Mouse (Mus musculus) limb, embryonic 12.5 days (tissue): ENCODE measurements around the gene Lmna. TPM values are rescaled to one million over a fixed set of nuclear protein-coding genes. Genes with fewer than 3 reads are reported as not detected.

ENCODE experiments used
- ATAC-seq: fragments of 200-750 bp; cut with Nextera tagmentation; 2 replicates; pipeline ENCODE4 v1.8.0; 2017; ENCODE audit warnings: low read depth, moderate TSS enrichment; ENCODE audit not compliant: insufficient number of reproducible peaks, insufficient read depth, low FRiP score, low TSS enrichment
- H3K27ac ChIP-seq: fragments of 300-500 bp; sonication (generic); 2 replicates; pipeline ENCODE4 v1.5.1; 2016; ENCODE audit warnings: mild to moderate bottlenecking, moderate library complexity
- H3K27me3 ChIP-seq: fragments of 300-500 bp; sonication (generic); 2 replicates; pipeline ENCODE4 v1.6.1; 2016; ENCODE audit warnings: mild to moderate bottlenecking, moderate library complexity
- H3K36me3 ChIP-seq: fragments of 300-500 bp; sonication (generic); 2 replicates; pipeline ENCODE4 v1.6.1; 2016; ENCODE audit warnings: mild to moderate bottlenecking, moderate library complexity
- H3K4me1 ChIP-seq: fragments of 300-500 bp; sonication (generic); replicated peaks from 2 replicates; pipeline ENCODE4 v1.6.1; 2016
- H3K4me2 ChIP-seq: fragments of 300-500 bp; sonication (generic); 2 replicates; pipeline ENCODE4 v1.6.1; 2016; ENCODE audit warnings: mild to moderate bottlenecking, moderate library complexity
- H3K4me3 ChIP-seq: fragments of 300-500 bp; sonication (generic); replicated peaks from 2 replicates; pipeline ENCODE4 v1.5.1; 2016; ENCODE audit warnings: mild to moderate bottlenecking
- H3K9ac ChIP-seq: fragments of 300-500 bp; sonication (generic); replicated peaks from 2 replicates; pipeline ENCODE4 v1.6.1; 2016; ENCODE audit warnings: mild to moderate bottlenecking, moderate library complexity
- H3K9me3 ChIP-seq: fragments of 300-500 bp; sonication (generic); 2 replicates; pipeline ENCODE4 v1.6.1; 2016; ENCODE audit warnings: mild to moderate bottlenecking, moderate library complexity
- WGBS: fragments of 180-500 bp; shearing (Covaris S2); methylation state at CpG from one replicate; pipeline ENCODE4 v1.1.7; 2016; 5-methylcytosine and 5-hydroxymethylcytosine counted together
- polyA plus RNA-seq: library from polyadenylated mRNA; unstranded; fragments of >200 nt; fragmentation: Nextera tagmentation; extraction: Ambion mirVana; gene quantifications from 2 replicates; pipeline ENCODE4 v1.2.1, GENCODE M21; 2016

Lmna gene
- polyA plus RNA-seq, 1 experiment from 2014 or later: 51.8 TPM

DNA sequence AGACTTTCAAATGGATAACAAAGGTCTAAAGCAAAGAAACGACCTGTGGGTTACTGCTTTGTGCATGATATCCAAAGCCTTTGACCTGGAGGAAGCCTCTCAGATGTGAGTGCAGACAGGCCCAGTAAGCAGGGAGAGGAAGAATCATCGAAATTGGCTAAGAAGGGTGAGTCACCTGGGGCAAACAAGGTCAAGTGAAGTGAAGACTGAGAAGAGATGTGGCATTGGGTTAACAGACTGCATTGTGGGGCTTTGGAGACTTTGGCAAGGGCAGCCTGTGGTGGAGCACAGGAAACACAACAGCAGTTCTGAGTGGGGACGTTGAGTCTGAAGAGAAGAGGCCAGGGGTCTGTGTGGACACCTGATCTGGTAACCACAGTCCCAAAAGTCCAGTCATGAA is 45.3 kb downstream of the Lmna start:
- ATAC-seq: no peak
- Histone ChIP-seq H3K4me1 (peaks cover 11% of the 10 kb centered on the region), H3K27ac (no peak overlapping the region), H3K4me2 (no peak overlapping the region), H3K9ac (no peak overlapping the region), H3K27me3 (peaks cover 30% of the 10 kb centered on the region), H3K4me3 (no peak overlapping the region), H3K9me3 (no peaks in the 10 kb centered on the region), H3K36me3 (no peaks in the 10 kb centered on the region)
- 54% methylated on average over 3 of the region's 3 CpGs for WGBS

DNA sequence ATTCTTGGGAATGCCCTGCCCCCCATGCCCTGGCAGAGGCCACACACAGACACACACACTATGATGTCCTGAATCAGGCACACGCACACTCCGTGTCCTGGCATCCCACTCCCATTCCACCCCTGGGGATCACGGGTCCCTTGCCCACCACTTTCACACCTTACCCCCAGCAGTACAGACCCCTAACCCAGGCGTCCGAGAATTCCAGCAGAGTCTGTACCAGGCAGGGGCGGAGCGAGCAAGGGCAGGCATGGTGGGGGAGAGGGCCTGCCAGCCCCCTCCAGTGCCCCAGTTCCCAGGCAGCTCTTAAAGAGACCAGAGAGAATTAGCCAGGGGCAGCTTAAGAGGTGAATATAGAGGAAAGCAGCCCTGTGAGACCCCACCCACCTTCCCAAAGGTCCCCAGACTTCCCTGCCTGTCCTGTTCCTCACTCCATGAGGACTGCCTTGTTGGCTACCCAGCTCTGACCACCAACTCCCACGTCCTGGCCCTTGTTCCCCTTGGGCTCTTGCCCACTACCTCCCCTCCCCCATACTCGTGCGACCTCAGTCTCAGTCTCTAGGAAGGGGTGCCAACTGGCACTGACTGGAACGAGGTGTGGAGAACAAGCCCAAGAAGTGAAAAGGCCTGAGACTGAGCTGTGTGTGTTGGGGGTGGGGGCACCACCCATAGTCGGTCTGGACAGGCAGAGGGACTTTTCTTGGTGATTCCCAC is 48.6 kb downstream of the Lmna start, which contains the start of gene Sema4a:
Sema4a (minus strand) TSS at position 200 of the 714 bp plus-strand sequence.
- Histone ChIP-seq H3K27ac (no peak within 1 kb of the TSS), H3K4me3 (no peak within 1 kb of the TSS), H3K36me3 (no peaks in the 10 kb centered on the region), H3K9ac (peak within 1 kb of the TSS; percentile 34), H3K4me1 (peaks cover 22% of the 10 kb centered on the region), H3K9me3 (no peaks in the 10 kb centered on the region), H3K4me2 (peak within 1 kb of the TSS; percentile 13; the same call in 1 of the 2 replicates), H3K27me3 (peaks cover 44% of the 10 kb centered on the region)
- 36% methylated on average over 12 of the region's 12 CpGs for WGBS
- ATAC-seq: no peak

DNA sequence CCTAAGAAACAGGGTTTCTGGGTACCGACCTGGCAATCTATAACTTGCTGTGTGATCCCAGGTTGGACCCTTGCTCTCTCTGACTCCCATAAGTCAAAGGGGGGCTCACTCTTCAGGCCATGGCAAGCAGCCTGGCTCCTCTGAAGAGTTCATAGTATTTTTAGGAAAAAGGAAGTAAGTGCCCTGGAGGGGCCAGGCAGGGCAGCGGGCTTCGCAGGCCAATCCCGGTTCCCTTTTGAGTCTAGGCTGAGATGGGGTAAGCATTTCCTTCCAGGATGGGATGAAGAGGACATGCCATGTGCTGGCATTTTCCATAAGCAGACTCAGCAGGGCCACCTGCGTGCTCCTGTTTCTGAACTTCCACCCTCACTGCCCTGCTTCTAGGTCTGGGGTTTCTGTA is 49.7 kb downstream of the Lmna start:
- WGBS: 80% methylated on average over 5 of the region's 5 CpGs
- peaks cover 28% of the 10 kb centered on the region for H3K4me1 ChIP-seq

DNA sequence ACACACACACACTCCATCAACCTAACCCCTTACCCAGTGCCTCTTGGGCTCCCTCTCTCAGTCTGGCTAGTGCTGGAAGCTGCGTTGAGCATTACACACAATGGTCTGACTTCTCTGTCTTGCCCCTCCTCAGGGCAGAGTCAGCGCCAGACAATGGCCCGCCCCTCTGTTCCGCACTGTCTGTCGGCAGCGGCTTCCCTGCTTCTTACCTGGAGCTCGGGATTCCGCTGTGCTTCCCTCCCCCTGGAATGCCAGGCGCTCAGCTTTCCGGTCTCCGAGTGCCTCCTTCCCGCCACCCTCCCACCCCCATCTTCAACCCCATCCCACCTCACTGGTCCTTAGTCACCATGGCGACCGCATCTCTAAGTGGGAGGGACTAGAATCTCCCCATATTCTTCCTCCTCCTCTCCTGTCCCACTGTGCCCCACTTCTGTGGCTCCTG is 51.0 kb downstream of the Lmna start:
- H3K27me3 ChIP-seq: peaks cover 46% of the 10 kb centered on the region
- peak overlapping the region; percentile 58 for H3K4me2 ChIP-seq
- no peaks in the 10 kb centered on the region for H3K36me3 ChIP-seq
- no peak overlapping the region for H3K27ac ChIP-seq
- WGBS: 3% methylated on average over 14 of the region's 14 CpGs
- ATAC-seq: peak; percentile 43; the same call in 1 of the 2 replicates
- H3K4me1 ChIP-seq: peaks cover 30% of the 10 kb centered on the region
- H3K9me3 ChIP-seq: no peaks in the 10 kb centered on the region
- H3K4me3 ChIP-seq: peak overlapping the region; percentile 36
- peak overlapping the region; percentile 40 for H3K9ac ChIP-seq

More for the DNA sequence above, 49.7 kb downstream of the Lmna start:
- Histone ChIP-seq H3K4me3 (no peak overlapping the region), H3K4me2 (no peak overlapping the region), H3K36me3 (no peaks in the 10 kb centered on the region), H3K27ac (no peak overlapping the region), H3K27me3 (peaks cover 45% of the 10 kb centered on the region), H3K9ac (no peak overlapping the region), H3K9me3 (no peaks in the 10 kb centered on the region)
- no peak for ATAC-seq

DNA sequence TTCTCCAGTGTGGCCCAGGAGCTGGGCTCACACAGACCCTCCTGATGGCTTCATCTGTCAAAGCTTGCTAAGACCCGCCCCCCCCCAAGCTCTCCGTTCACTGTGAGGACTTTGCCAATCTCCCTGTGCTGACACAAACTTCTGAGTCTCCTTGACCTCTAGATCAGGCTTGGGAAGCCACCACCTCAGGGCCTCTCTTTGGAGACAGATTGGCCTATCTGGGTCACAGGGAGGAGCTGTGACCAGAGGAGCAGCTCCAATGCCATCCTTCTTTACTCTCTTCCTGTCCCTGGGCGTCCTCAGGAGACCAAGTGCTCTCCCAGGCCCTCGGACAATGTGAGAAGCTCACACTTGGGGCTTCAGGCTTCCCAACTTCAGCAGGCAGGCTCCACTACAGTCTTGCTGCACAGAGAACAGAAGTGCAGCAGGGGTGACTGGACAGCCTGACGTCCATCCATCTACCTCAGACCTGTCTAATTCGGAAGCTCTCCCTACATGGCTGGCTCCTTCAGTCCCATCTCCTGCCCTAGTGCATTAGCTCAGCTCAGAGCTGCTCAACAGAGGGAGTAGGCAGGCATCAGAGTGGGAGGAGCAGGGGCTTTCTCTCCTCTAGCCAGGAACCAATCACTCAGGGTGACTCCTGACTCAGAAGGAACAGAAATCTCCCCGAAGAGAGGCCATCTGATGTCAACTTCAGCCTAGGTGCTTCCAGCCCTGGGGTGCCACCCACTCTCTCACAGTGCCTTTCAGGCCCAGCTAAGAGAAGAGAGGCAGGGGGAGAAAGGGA is 52.8 kb downstream of the Lmna start:
- Histone ChIP-seq H3K9ac (no peak overlapping the region), H3K27me3 (peaks cover 52% of the 10 kb centered on the region), H3K36me3 (no peaks in the 10 kb centered on the region), H3K4me1 (peaks cover 30% of the 10 kb centered on the region), H3K4me2 (no peak overlapping the region), H3K4me3 (no peak overlapping the region), H3K27ac (no peak overlapping the region), H3K9me3 (no peaks in the 10 kb centered on the region)
- ATAC-seq: no peak
- 67% methylated on average over 7 of the region's 7 CpGs for WGBS

DNA sequence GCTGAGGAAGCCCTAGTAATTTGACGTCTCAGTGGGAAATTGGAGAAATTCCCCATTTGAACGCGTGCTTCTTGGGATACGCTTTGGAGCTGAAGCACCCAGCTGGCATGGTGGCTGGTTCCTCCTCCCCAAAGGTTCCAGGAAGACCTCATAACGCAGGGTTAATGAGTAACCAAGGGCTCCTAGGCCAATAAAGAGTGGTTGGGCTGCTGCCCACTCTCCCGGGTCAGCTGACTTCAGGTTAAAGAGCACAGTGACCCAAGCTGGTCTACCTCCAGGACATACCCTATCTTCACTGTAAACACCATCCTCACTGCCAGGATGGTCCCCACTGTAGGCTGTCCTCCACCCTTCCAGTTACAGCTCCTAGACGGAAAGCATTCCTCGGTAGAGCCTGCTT is 53.4 kb downstream of the Lmna start:
- Histone ChIP-seq H3K27ac (no peak overlapping the region), H3K9me3 (no peaks in the 10 kb centered on the region), H3K4me1 (peaks cover 28% of the 10 kb centered on the region), H3K9ac (no peak overlapping the region), H3K4me2 (no peak overlapping the region), H3K4me3 (no peak overlapping the region), H3K36me3 (no peaks in the 10 kb centered on the region), H3K27me3 (peaks cover 48% of the 10 kb centered on the region)
- WGBS: 85% methylated on average over 8 of the region's 8 CpGs
- no peak for ATAC-seq

DNA sequence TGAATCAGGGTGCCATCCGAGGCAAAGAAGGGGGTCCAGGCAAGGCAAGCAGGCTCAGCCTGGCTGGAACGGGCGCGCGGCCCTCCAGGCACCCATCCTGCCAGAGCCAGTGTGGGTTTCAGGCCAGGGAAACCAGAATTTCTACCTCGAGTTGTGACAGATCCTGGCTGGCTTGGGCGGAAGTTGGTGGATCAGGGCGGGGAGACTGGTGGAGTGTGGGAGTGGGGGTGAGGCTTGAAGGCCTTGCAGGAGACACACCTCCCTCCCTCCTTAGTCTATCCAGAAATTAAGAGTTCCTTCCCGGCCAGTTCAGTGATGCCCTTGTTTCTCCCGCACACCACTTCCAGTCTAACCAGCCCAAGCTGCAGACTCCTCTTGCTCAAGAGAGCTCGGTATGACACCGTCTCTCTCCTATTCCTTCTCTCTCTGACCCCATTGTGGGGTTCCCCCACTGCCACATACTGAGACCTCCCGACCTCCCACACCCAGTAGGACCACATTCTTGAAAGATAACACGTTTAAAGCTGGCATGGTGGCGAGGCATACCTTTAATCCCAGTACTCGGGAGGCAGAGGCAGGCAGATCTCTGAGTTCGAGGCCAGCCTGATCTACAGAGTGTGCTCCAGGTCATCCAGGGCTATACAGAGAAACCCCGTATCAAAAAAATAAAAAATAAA is 54.0 kb downstream of the Lmna start:
- Histone ChIP-seq H3K27ac (no peak overlapping the region), H3K4me1 (peaks cover 22% of the 10 kb centered on the region), H3K9me3 (no peaks in the 10 kb centered on the region), H3K4me3 (no peak overlapping the region), H3K27me3 (peaks cover 42% of the 10 kb centered on the region), H3K4me2 (no peak overlapping the region), H3K9ac (peak overlapping the region; percentile 40), H3K36me3 (no peaks in the 10 kb centered on the region)
- 74% methylated on average over 18 of the region's 18 CpGs for WGBS
- ATAC-seq: no peak

DNA sequence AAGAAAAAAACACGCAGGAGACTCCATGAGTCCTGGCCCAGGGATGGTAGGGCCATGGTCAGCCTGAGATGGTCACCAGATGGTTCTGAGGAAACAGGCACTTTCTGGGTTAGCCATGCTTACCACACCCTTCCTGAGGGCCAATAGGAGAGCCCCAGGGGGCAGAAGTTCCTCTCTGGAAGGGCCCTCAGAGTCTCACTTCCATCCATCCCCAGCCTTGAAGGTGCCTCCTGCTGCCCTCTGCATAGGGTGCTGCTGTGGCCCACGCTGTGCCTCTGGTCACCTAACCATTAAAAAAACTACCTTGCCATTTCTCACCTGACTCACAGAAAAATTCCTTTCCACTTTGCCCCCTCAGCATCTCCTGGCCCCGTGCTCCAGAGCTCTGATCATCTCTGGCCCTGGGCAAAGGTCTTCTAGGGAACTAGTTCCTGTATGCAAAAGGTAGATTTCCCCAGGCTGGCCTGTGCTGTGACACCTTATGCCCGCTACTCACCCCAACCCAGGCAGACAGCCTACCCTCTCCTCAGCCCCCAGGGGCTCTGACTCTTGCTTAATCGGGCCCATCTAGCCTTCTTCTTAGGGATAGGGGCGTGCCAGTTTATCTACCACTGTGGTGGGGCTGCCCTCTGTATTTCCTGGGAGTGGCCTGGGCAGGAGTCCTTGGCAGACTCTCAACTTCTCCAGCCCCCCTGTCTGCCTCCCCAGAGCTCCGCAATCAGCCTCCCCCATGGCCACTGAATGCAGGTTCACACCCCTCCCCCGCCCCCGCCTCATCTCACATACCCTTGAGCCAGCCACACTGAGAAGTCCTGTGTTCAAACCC is 54.8 kb downstream of the Lmna start:
- no peaks in the 10 kb centered on the region for H3K36me3 ChIP-seq
- peaks cover 22% of the 10 kb centered on the region for H3K4me1 ChIP-seq
- no peak for ATAC-seq
- peak overlapping the region; percentile 40 for H3K9ac ChIP-seq
- H3K27ac ChIP-seq: no peak overlapping the region
- no peaks in the 10 kb centered on the region for H3K9me3 ChIP-seq
- H3K4me3 ChIP-seq: no peak overlapping the region
- 44% methylated on average over 9 of the region's 9 CpGs for WGBS
- peaks cover 36% of the 10 kb centered on the region for H3K27me3 ChIP-seq
- H3K4me2 ChIP-seq: no peak overlapping the region

DNA sequence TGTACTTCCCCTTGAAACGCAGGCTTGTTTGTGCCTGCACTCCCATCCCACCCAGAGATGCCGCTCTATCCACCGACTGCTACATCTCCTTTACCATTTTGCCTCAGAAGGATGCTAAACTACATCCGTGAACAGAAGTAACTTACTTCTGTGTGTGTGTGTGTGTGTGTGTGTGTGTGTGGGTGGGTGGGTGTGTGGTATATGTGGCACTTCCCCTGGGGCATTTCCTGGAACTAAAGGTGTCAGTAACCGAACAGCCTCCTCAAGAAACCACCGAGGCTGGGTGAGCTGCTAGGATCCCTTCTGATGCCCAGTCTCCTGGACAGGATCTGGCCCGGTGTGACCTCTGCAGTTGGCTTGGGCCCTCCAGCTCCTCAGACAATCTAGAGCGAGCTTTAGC is 55.8 kb downstream of the Lmna start:
- H3K27me3 ChIP-seq: peaks cover 27% of the 10 kb centered on the region

DNA sequence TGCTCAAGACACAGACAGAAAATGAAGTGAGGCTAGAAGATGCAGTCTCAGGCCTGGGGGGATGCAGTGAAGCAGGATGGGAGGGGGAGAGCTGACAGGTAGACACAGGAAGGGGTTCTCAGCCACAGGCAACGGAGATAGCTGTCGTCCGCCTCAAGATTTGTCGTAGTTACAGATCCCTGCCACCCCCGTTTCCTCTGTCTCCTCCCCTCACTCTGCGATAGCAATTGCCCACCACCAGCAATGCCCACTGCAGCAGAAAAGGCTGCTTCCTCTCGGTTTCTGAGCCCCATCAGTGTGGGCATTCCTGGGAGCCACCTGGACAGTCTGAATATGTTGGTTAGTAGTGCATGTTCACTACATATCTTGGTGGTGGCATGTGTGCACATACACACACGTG is 56.4 kb downstream of the Lmna start:
- Histone ChIP-seq H3K9ac (0 out of 2 replicates have a peak overlapping the region, but pooled peaks have one; percentile 12), H3K4me2 (no peak overlapping the region), H3K4me3 (no peak overlapping the region), H3K27ac (no peak overlapping the region), H3K9me3 (no peaks in the 10 kb centered on the region), H3K27me3 (peaks cover 22% of the 10 kb centered on the region), H3K36me3 (no peaks in the 10 kb centered on the region), H3K4me1 (peaks cover 22% of the 10 kb centered on the region)
- WGBS: 47% methylated on average over 8 of the region's 8 CpGs
- ATAC-seq: no peak

More for the DNA sequence above, 55.8 kb downstream of the Lmna start:
- no peak overlapping the region for H3K4me3 ChIP-seq
- no peak overlapping the region for H3K27ac ChIP-seq
- no peak overlapping the region for H3K9ac ChIP-seq
- 77% methylated on average over 8 of the region's 8 CpGs for WGBS
- H3K9me3 ChIP-seq: no peaks in the 10 kb centered on the region
- H3K4me2 ChIP-seq: no peak overlapping the region
- no peak for ATAC-seq
- peaks cover 28% of the 10 kb centered on the region for H3K4me1 ChIP-seq
- no peaks in the 10 kb centered on the region for H3K36me3 ChIP-seq
